Mouse (Mus musculus) gastrocnemius, adult 2 months (tissue): Measurements from ENCODE around the gene Tbc1d10c. TPM values are rescaled to one million over a fixed set of nuclear protein-coding genes. Genes with fewer than 3 reads are reported as not detected.

ENCODE experiments used
- DNase-seq: peaks from one replicate; pipeline ENCODE4 v3.0.0; 2022
- H3K27ac ChIP-seq: fragments of 200-600 bp; 2 replicates; pipeline ENCODE4 v1.8.1; 2022; ENCODE audit warnings: mild to moderate bottlenecking
- H3K4me3 ChIP-seq: fragments of 200-600 bp; 2 replicates; pipeline ENCODE4 v1.8.1; 2022; ENCODE audit warnings: mild to moderate bottlenecking, moderate library complexity
- CTCF ChIP-seq: fragments of 200-600 bp; IDR thresholded peaks from 2 replicates; pipeline ENCODE4 v1.8.1; 2022; ENCODE audit warnings: antibody characterized with exemption, mild to moderate bottlenecking, moderate library complexity
- intact Hi-C: fragments of 180-260 bp; cut with DNase I; formaldehyde crosslinking; loops from one replicate; pipeline ENCODE4 v1.15.1; 2025
- total RNA-seq, 2 experiments: library from RNA; stranded (reverse); gene quantifications; 2 replicates each; pipeline ENCODE4 v1.2.3; 2021

The Tbc1d10c gene
- total RNA-seq, 2 experiments from 2014 or later, result 6.7 to 6.8 TPM

GRCm38 (mm10) chr19:4180411-4180810 is 10.7 kb downstream of the Tbc1d10c start:
- Histone ChIP-seq H3K27ac (peak overlapping the region; percentile 24; the same call in 1 of the 2 replicates), H3K4me3 (no peak overlapping the region)
- DNase-seq, result no peak
- intact Hi-C loops, result no loop called here
- no peak for TF ChIP-seq CTCF

- no peak for TF ChIP-seq CTCF
- Histone ChIP-seq H3K27ac (peak within 1 kb of the TSS; percentile 98), H3K4me3 (peak within 1 kb of the TSS; percentile 74)
- DNase-seq, result peak; percentile 82
- intact Hi-C loops, result no loop called here
Measured at GRCm38 (mm10) chr19:4175368-4175947, 15.6 kb downstream of the Tbc1d10c start, which contains the start of gene Carns1. Gene Carns1 (minus strand): TSS chr19:4175479.

GRCm38 (mm10) chr19:4172925-4173324 is 18.2 kb downstream of the Tbc1d10c start:
- intact Hi-C loops, result no loop called here
- peak overlapping the region; percentile 34 for H3K4me3 ChIP-seq
- peak; percentile 26; the same call in 1 of the 2 replicates for TF ChIP-seq CTCF
- H3K27ac ChIP-seq, result peak overlapping the region; percentile 98
- DNase-seq, result peak; percentile 51

GRCm38 (mm10) chr19:4171393-4172290 is 19.4 kb downstream of the Tbc1d10c start:
- H3K27ac ChIP-seq, result peak overlapping the region; percentile 98
- peak; percentile 84 for DNase-seq
- H3K4me3 ChIP-seq, result peak overlapping the region; percentile 79
- intact Hi-C loops, result loop anchor here (2.0 kb wide), 1 partner anchor 57 kb away; no protein-coding TSS in a partner anchor
- TF ChIP-seq CTCF, result no peak

- intact Hi-C loops, result loop anchor here (1.0 to 2.0 kb wide), 2 partner anchors 20 to 58 kb away; partner anchors contain the start of gene Tbc1d10c
- peak overlapping the region; percentile 79 for H3K4me3 ChIP-seq
- H3K27ac ChIP-seq, result peak overlapping the region; percentile 98
- no peak for TF ChIP-seq CTCF
- peak; percentile 61 for DNase-seq
Measured at GRCm38 (mm10) chr19:4170723-4171392, 20.2 kb downstream of the Tbc1d10c start.

- Histone ChIP-seq H3K4me3 (peak overlapping the region; percentile 79), H3K27ac (peak overlapping the region; percentile 98)
- intact Hi-C loops, result loop anchor here (1.0 to 2.0 kb wide), 2 partner anchors 21 to 59 kb away; partner anchors contain the start of gene Tbc1d10c
- no peak for DNase-seq
- TF ChIP-seq CTCF, result no peak
Measured at GRCm38 (mm10) chr19:4169810-4170209, 21.3 kb downstream of the Tbc1d10c start.

GRCm38 (mm10) chr19:4169378-4169784 is 21.7 kb downstream of the Tbc1d10c start:
- Histone ChIP-seq H3K27ac (peak overlapping the region; percentile 98), H3K4me3 (peak overlapping the region; percentile 79)
- intact Hi-C loops, result no loop called here
- DNase-seq, result peak; percentile 99
- TF ChIP-seq CTCF, result peak; percentile 98

GRCm38 (mm10) chr19:4166678-4167476 is 24.2 kb downstream of the Tbc1d10c start:
- no peak overlapping the region for H3K27ac ChIP-seq
- intact Hi-C loops, result no loop called here
- no peak for TF ChIP-seq CTCF
- no peak for DNase-seq
- H3K4me3 ChIP-seq, result no peak overlapping the region

GRCm38 (mm10) chr19:4164721-4165120 is 26.4 kb downstream of the Tbc1d10c start:
- Histone ChIP-seq H3K4me3 (no peak overlapping the region), H3K27ac (peak overlapping the region; percentile 31; the same call in 1 of the 2 replicates)
- TF ChIP-seq CTCF, result no peak
- intact Hi-C loops, result loop anchor here (5.0 kb wide), 1 partner anchor 37 kb away; the partner anchor contains the start of gene Aip
- no peak for DNase-seq

- intact Hi-C loops, result loop anchor here (5.0 kb wide), 1 partner anchor 37 kb away; the partner anchor contains the start of gene Aip
- Histone ChIP-seq H3K4me3 (no peak overlapping the region), H3K27ac (no peak overlapping the region; the same call in 1 of the 2 replicates)
- DNase-seq, result no peak
- no peak for TF ChIP-seq CTCF
Measured at GRCm38 (mm10) chr19:4164100-4164499, 27.0 kb downstream of the Tbc1d10c start.

GRCm38 (mm10) chr19:4163543-4163887 is 27.6 kb downstream of the Tbc1d10c start:
- Histone ChIP-seq H3K27ac (peak overlapping the region; percentile 98), H3K4me3 (peak overlapping the region; percentile 83)
- TF ChIP-seq CTCF, result no peak
- DNase-seq, result no peak
- intact Hi-C loops, result loop anchor here (5.0 kb wide), 1 partner anchor 36 kb away; the partner anchor contains the start of gene Aip
